Mouse (Mus musculus) E14TG2a.4 (cell line): ENCODE results near the gene Tmem190.

Experiments
- CTCF ChIP-seq: conservative IDR thresholded peaks from 2 replicates; pipeline ENCODE4 v1.5.1; 2014; ENCODE audit warnings: low read length
- NANOG ChIP-seq: IDR thresholded peaks from 2 replicates; pipeline ENCODE4 v1.6.1; 2014; ENCODE audit warnings: borderline replicate concordance, low read length, mixed read lengths

- TF ChIP-seq CTCF, result no peak
- no peak for TF ChIP-seq NANOG
These were observed 23.1 kb upstream of the Tmem190 start for GRCm38 (mm10) chr7:4759670-4760069.
